Mouse (Mus musculus) intestine, embryonic 16.5 days (tissue): ENCODE measurements around the gene Shc1. TPM values are rescaled to one million over a fixed set of nuclear protein-coding genes. Genes with fewer than 3 reads are reported as not detected.
A peak's percentile ranks its signal among the peaks of the same experiment; 100 is the strongest.

ENCODE experiments used
- ATAC-seq: fragments of 200-750 bp; cut with Nextera tagmentation; 2 replicates; pipeline ENCODE4 v1.8.0; 2017; ENCODE audit warnings: moderate TSS enrichment, moderate library complexity
- H3K27ac ChIP-seq: fragments of 300-500 bp; sonication (generic); 2 replicates; pipeline ENCODE4 v1.5.1; 2014; ENCODE audit warnings: mild to moderate bottlenecking, low read length
- H3K27me3 ChIP-seq: fragments of 300-500 bp; sonication (generic); replicated peaks from 2 replicates; pipeline ENCODE4 v1.6.1; 2014; ENCODE audit warnings: low read length, control low read depth, mixed read lengths; ENCODE audit not compliant: control insufficient read depth, insufficient read depth
- H3K36me3 ChIP-seq: fragments of 300-500 bp; sonication (generic); 2 replicates; pipeline ENCODE4 v1.6.1; 2014; ENCODE audit warnings: low read length, control low read depth; ENCODE audit not compliant: control insufficient read depth, insufficient read depth
- H3K4me1 ChIP-seq: fragments of 300-500 bp; sonication (generic); 2 replicates; pipeline ENCODE4 v1.6.1; 2014; ENCODE audit warnings: low read length, control low read depth, mixed read lengths; ENCODE audit not compliant: control insufficient read depth, insufficient read depth
- H3K4me2 ChIP-seq: fragments of 300-500 bp; sonication (generic); 2 replicates; pipeline ENCODE4 v1.6.1; 2014; ENCODE audit warnings: low read depth, low read length, control low read depth
- H3K4me3 ChIP-seq: fragments of 300-500 bp; sonication (generic); 2 replicates; pipeline ENCODE4 v1.5.1; 2014; ENCODE audit warnings: mild to moderate bottlenecking, low read length
- H3K9ac ChIP-seq: fragments of 300-500 bp; sonication (generic); 2 replicates; pipeline ENCODE4 v1.6.1; 2014; ENCODE audit warnings: low read depth, low read length
- H3K9me3 ChIP-seq: fragments of 300-500 bp; sonication (generic); 2 replicates; pipeline ENCODE4 v1.6.1; 2016; ENCODE audit warnings: low read length, control low read depth; ENCODE audit not compliant: control insufficient read depth
- WGBS: fragments of 180-500 bp; shearing (Covaris S2); extraction: QIAGEN DNeasy Blood & Tissue Kit; methylation state at CpG from one replicate; pipeline ENCODE4 v1.1.7; 2014; 5-methylcytosine and 5-hydroxymethylcytosine counted together
- polyA plus RNA-seq: library from polyadenylated mRNA; unstranded; fragments of >200 nt; fragmentation: Nextera tagmentation; extraction: Ambion mirVana; gene quantifications from 2 replicates; pipeline ENCODE4 v1.2.1, GENCODE M21; 2015

Shc1 gene
- polyA plus RNA-seq, 1 experiment from 2014 or later, result 85.4 TPM

- H3K9me3 ChIP-seq, result no peaks in the 10 kb centered on the region
- H3K9ac ChIP-seq, result peak overlapping the region; percentile 78
- H3K4me1 ChIP-seq, result peaks cover 29% of the 10 kb centered on the region
- peak overlapping the region; percentile 99 for H3K4me2 ChIP-seq
- H3K27me3 ChIP-seq, result no peaks in the 10 kb centered on the region
- WGBS, result 3% methylated on average over 10 of the region's 10 CpGs
- no peaks in the 10 kb centered on the region for H3K36me3 ChIP-seq
- H3K27ac ChIP-seq, result peak overlapping the region; percentile 97
- no peak for ATAC-seq
- peak overlapping the region; percentile 77 for H3K4me3 ChIP-seq
Measured at GRCm38 (mm10) chr3:89395419-89395805, 22.8 kb upstream of the Shc1 start.

- H3K4me2 ChIP-seq, result peak overlapping the region; percentile 99
- peaks cover 22% of the 10 kb centered on the region for H3K4me1 ChIP-seq
- ATAC-seq, result no peak
- H3K36me3 ChIP-seq, result no peaks in the 10 kb centered on the region
- peak overlapping the region; percentile 97 for H3K27ac ChIP-seq
- peak overlapping the region; percentile 78 for H3K9ac ChIP-seq
- H3K4me3 ChIP-seq, result peak overlapping the region; percentile 77
- no peaks in the 10 kb centered on the region for H3K9me3 ChIP-seq
- WGBS, result under 1% methylated on average over 40 of the region's 44 CpGs
- H3K27me3 ChIP-seq, result no peaks in the 10 kb centered on the region
Measured at GRCm38 (mm10) chr3:89395806-89396653, 22.2 kb upstream of the Shc1 start.

- peak overlapping the region; percentile 78 for H3K9ac ChIP-seq
- peak overlapping the region; percentile 99 for H3K4me2 ChIP-seq
- H3K4me1 ChIP-seq, result peaks cover 16% of the 10 kb centered on the region
- peak overlapping the region; percentile 77 for H3K4me3 ChIP-seq
- H3K27me3 ChIP-seq, result no peaks in the 10 kb centered on the region
- WGBS, result 2% methylated on average over 4 of the region's 4 CpGs
- no peak for ATAC-seq
- H3K27ac ChIP-seq, result peak overlapping the region; percentile 97; the same call in 1 of the 2 replicates
- no peaks in the 10 kb centered on the region for H3K9me3 ChIP-seq
- no peaks in the 10 kb centered on the region for H3K36me3 ChIP-seq
Measured at GRCm38 (mm10) chr3:89396654-89397005, 21.6 kb upstream of the Shc1 start.

GRCm38 (mm10) chr3:89401329-89401728, 16.9 kb upstream of the Shc1 start:
- H3K27me3 ChIP-seq, result no peaks in the 10 kb centered on the region
- no peak overlapping the region for H3K4me3 ChIP-seq
- H3K36me3 ChIP-seq, result peaks cover 11% of the 10 kb centered on the region; the same call in 1 of the 2 replicates
- WGBS, result 87% methylated on average over 7 of the region's 7 CpGs
- no peak overlapping the region for H3K4me2 ChIP-seq
- no peak overlapping the region for H3K9ac ChIP-seq
- peaks cover 6% of the 10 kb centered on the region for H3K4me1 ChIP-seq
- no peaks in the 10 kb centered on the region for H3K9me3 ChIP-seq
- no peak for ATAC-seq
- H3K27ac ChIP-seq, result no peak overlapping the region

GRCm38 (mm10) chr3:89402693-89403092, 15.6 kb upstream of the Shc1 start, which contains the start of gene Lenep:
Gene Lenep (minus strand): TSS chr3:89402793.
- Histone ChIP-seq H3K27me3 (no peaks in the 10 kb centered on the region), H3K9ac (no peak within 1 kb of the TSS), H3K9me3 (no peaks in the 10 kb centered on the region), H3K4me2 (no peak within 1 kb of the TSS), H3K4me3 (no peak within 1 kb of the TSS), H3K4me1 (no peaks in the 10 kb centered on the region), H3K36me3 (peaks cover 17% of the 10 kb centered on the region; the same call in 1 of the 2 replicates), H3K27ac (no peak within 1 kb of the TSS)
- WGBS, result 80% methylated on average over 5 of the region's 5 CpGs
- 0 out of 2 replicates have a peak, but pooled peaks have one; percentile 17 for ATAC-seq

- H3K4me3 ChIP-seq, result no peak overlapping the region
- H3K36me3 ChIP-seq, result peaks cover 17% of the 10 kb centered on the region; the same call in 1 of the 2 replicates
- no peaks in the 10 kb centered on the region for H3K4me1 ChIP-seq
- no peak overlapping the region for H3K27ac ChIP-seq
- H3K4me2 ChIP-seq, result no peak overlapping the region
- no peak for ATAC-seq
- WGBS, result 87% methylated on average over 6 of the region's 6 CpGs
- no peak overlapping the region for H3K9ac ChIP-seq
- no peaks in the 10 kb centered on the region for H3K9me3 ChIP-seq
- no peaks in the 10 kb centered on the region for H3K27me3 ChIP-seq
Measured at GRCm38 (mm10) chr3:89406887-89407286, 11.4 kb upstream of the Shc1 start.

- H3K4me2 ChIP-seq, result no peak overlapping the region
- no peak for ATAC-seq
- H3K27me3 ChIP-seq, result no peaks in the 10 kb centered on the region
- H3K9ac ChIP-seq, result no peak overlapping the region
- H3K4me3 ChIP-seq, result no peak overlapping the region
- H3K27ac ChIP-seq, result no peak overlapping the region
- no peaks in the 10 kb centered on the region for H3K9me3 ChIP-seq
- H3K4me1 ChIP-seq, result no peaks in the 10 kb centered on the region
- 64% methylated on average over 16 of the region's 16 CpGs for WGBS
- H3K36me3 ChIP-seq, result 0 out of 2 replicates have a peak, but pooled peaks cover 11% of the 10 kb centered on the region
Measured at GRCm38 (mm10) chr3:89408448-89408847, 9.8 kb upstream of the Shc1 start.

GRCm38 (mm10) chr3:89409701-89410100, 8.5 kb upstream of the Shc1 start:
- ATAC-seq, result no peak
- no peak overlapping the region for H3K27ac ChIP-seq
- WGBS, result 94% methylated on average over 3 of the region's 3 CpGs

GRCm38 (mm10) chr3:89410864-89411263, 7.4 kb upstream of the Shc1 start:
- ATAC-seq, result no peak
- Histone ChIP-seq H3K4me3 (peak overlapping the region; percentile 62), H3K36me3 (peaks cover 20% of the 10 kb centered on the region), H3K27ac (0 out of 2 replicates have a peak overlapping the region, but pooled peaks have one; percentile 43), H3K9me3 (no peaks in the 10 kb centered on the region), H3K9ac (peak overlapping the region; percentile 68), H3K27me3 (no peaks in the 10 kb centered on the region), H3K4me2 (peak overlapping the region; percentile 67), H3K4me1 (no peaks in the 10 kb centered on the region)
- WGBS, result 74% methylated on average over 10 of the region's 10 CpGs

More at GRCm38 (mm10) chr3:89409701-89410100, 8.5 kb upstream of the Shc1 start:
- Histone ChIP-seq H3K4me1 (no peaks in the 10 kb centered on the region), H3K9me3 (no peaks in the 10 kb centered on the region), H3K9ac (no peak overlapping the region), H3K27me3 (no peaks in the 10 kb centered on the region), H3K4me3 (no peak overlapping the region), H3K4me2 (no peak overlapping the region), H3K36me3 (peaks cover 15% of the 10 kb centered on the region)
